Mouse (Mus musculus): ENCODE data around the gene Gdf2.

DNA sequence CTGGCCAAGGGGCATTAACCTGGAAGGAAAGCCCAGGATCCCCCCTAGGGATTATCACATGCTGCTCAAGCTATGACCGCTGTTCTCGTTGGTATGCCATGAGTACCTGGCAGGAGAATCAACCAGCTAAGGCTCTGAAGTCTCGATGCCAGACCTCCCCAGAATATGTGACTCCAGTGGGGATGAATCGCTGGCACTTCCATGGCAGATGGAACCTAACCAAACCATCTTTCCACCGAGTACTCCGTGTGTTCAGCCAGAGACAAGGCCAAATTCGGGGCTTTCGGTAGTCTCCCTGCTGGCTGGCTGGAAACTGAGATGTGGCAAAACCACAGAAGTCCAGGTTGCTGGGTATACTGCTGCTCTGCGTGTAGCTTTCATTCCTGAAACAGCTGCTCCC, 26.6 kb upstream of the Gdf2 start:
- TF ChIP-seq CTCF (IDR thresholded peaks at IDR 0.05; ENCODE audit: borderline replicate concordance, control insufficient read depth, extremely low read depth, insufficient read depth, low read length, poor library complexity) (no peak), POLR2A (IDR thresholded peaks at IDR 0.05; ENCODE audit: control insufficient read depth, extremely low read depth, insufficient read depth, low read length, poor library complexity) (no peak)
